Mouse (Mus musculus) retina, postnatal 1 day (tissue): ENCODE measurements at regions not wholly inside any gene's neighbourhood (a gene's known extent, or its start where the extent isn't known, plus 50 kb on each side); places are given as distances from the start of the nearest gene placed in this dataset.

Experiments used
- DNase-seq: peaks from one replicate; pipeline ENCODE4 v3.0.0-alpha.2; 2012

GRCm38 (mm10) chr5:150866198-150866597, 86.2 kb upstream of the Kl start:
- DNase-seq: no peak

- DNase-seq: no peak
Measured at GRCm38 (mm10) chr5:150869954-150870353, 82.5 kb upstream of the Kl start.

GRCm38 (mm10) chr5:150878805-150879204, 73.6 kb upstream of the Kl start:
- no peak for DNase-seq

GRCm38 (mm10) chr5:150883676-150884075, 68.7 kb upstream of the Kl start:
- no peak for DNase-seq

DNA sequence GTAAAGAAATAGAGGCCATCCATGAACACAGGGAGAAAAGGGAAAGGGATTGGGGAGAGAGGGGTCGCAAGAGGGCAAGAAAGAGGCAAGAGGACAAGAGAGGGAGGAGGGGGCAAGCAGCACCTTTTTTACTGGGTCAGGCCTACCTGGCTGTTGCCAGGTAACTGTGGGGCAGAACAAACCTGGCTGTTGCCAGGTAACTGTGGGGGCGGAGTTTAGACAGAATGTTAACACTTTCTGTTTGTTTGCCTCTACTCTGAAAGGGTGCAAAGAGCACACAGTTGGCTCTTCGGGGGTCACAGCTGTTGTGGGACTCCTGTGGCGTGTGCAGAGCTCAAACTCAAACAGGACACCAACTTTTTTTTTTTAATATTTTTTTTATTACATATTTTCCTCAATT, 62.3 kb upstream of the Kl start:
- no peak for DNase-seq

- DNase-seq: no peak
Measured at GRCm38 (mm10) chr5:150891262-150891940, 61.0 kb upstream of the Kl start.

GRCm38 (mm10) chr5:150894049-150894738, 58.2 kb upstream of the Kl start:
- DNase-seq: no peak

DNA sequence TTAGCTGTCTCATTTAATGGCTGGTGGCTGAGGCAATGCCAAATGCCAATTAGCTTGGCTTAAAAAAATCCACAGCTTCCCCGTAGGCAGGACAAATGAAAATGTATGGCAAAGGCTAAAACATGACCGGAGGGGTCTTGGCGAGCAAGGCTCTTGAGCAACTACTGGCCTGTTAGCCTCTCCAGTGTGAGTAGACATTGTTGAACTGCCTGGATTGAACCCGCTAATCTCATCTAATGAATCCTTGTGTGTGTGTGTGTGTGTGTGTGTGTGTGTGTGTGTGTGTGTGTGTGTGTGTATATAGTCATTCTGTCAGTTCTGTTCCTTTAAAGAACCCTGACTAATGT, 57.7 kb upstream of the Kl start:
- DNase-seq: peak; percentile 57

DNA sequence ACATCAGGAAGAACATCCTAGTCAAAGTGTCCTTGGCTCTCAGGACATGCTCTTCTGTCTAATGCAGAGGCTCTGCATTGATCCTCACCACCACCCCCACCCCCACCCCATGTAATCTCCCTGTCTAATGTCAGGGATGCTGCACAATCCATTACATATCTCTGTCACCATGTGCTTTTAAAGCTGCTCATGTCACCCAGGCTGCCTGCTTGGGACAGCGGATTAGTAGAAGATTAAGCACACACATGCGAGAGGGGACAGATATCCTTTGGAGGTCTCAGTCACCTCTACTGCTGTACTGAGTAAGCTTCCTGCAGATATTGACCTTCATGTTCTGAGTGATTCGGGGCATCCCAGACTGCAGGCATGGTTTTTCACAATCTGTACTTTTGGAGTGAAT, 50.7 kb upstream of the Kl start:
- peak; percentile 65 for DNase-seq
